Mouse (Mus musculus) heart, postnatal 0 days (tissue): ENCODE data around the gene Pitpnm2. TPM values are rescaled to one million over a fixed set of nuclear protein-coding genes. Genes with fewer than 3 reads are reported as not detected.

ENCODE experiments used
- ATAC-seq: fragments of 200-750 bp; cut with Nextera tagmentation; 2 replicates; pipeline ENCODE4 v1.8.0; 2017; ENCODE audit warnings: low read depth, moderate number of reproducible peaks, moderate library complexity; ENCODE audit not compliant: insufficient read depth
- DNase-seq: peaks from one replicate; pipeline ENCODE4 v3.0.0-alpha.2; 2016; ENCODE audit warnings: low spot score
- H3K27ac ChIP-seq: fragments of 300-500 bp; sonication (generic); 2 replicates; pipeline ENCODE4 v1.5.1; 2014; ENCODE audit warnings: low read depth, mild to moderate bottlenecking
- H3K27me3 ChIP-seq: fragments of 300-500 bp; sonication (generic); 2 replicates; pipeline ENCODE4 v1.6.1; 2014; ENCODE audit warnings: low read length, mixed read lengths; ENCODE audit not compliant: control insufficient read depth, insufficient read depth
- H3K36me3 ChIP-seq: fragments of 300-500 bp; sonication (generic); replicated peaks from 2 replicates; pipeline ENCODE4 v1.6.1; 2014; ENCODE audit warnings: low read length, mixed read lengths; ENCODE audit not compliant: control insufficient read depth, insufficient read depth
- H3K4me1 ChIP-seq: fragments of 300-500 bp; sonication (generic); 2 replicates; pipeline ENCODE4 v1.6.1; 2014; ENCODE audit warnings: antibody characterized with exemption; ENCODE audit not compliant: control insufficient read depth, insufficient read depth
- H3K4me2 ChIP-seq: fragments of 300-500 bp; sonication (generic); 2 replicates; pipeline ENCODE4 v1.6.1; 2014; ENCODE audit warnings: low read depth, mild to moderate bottlenecking, low read length, moderate library complexity
- H3K4me3 ChIP-seq: fragments of 300-500 bp; sonication (generic); 2 replicates; pipeline ENCODE4 v1.5.1; 2014; ENCODE audit warnings: low read depth, low read length
- H3K9ac ChIP-seq: fragments of 300-500 bp; sonication (generic); replicated peaks from 2 replicates; pipeline ENCODE4 v1.6.1; 2014; ENCODE audit warnings: low read depth, low read length, mixed read lengths
- H3K9me3 ChIP-seq: fragments of 300-500 bp; sonication (generic); replicated peaks from 2 replicates; pipeline ENCODE4 v1.6.1; 2016; ENCODE audit warnings: low read length; ENCODE audit not compliant: control insufficient read depth
- CTCF ChIP-seq: IDR thresholded peaks from 2 replicates; pipeline ENCODE4 v1.5.1; 2016; ENCODE audit warnings: antibody characterized with exemption, control low read depth, low read depth
- EP300 ChIP-seq: IDR thresholded peaks from 2 replicates; pipeline ENCODE4 v1.6.1; 2016; ENCODE audit warnings: antibody characterized with exemption, low read depth
- WGBS: fragments of 180-500 bp; shearing (Covaris S2); extraction: QIAGEN DNeasy Blood & Tissue Kit; methylation state at CpG from one replicate; pipeline ENCODE4 v1.1.7; 2014; 5-methylcytosine and 5-hydroxymethylcytosine counted together
- polyA plus RNA-seq: library from polyadenylated mRNA; unstranded; fragments of >200 nt; fragmentation: Nextera tagmentation; extraction: Ambion mirVana; gene quantifications from 2 replicates; pipeline ENCODE4 v1.2.1, GENCODE M21; 2015
- total RNA-seq: library from RNA; depleted of rRNA; stranded (reverse); fragments of >200 nt; gene quantifications from 2 replicates; pipeline ENCODE4 v1.2.3, GENCODE M21; 2014; ENCODE audit warnings: low replicate concordance

Gene Pitpnm2
- total and polyA plus RNA-seq, 2 experiments from 2014 or later: 3.2 to 17.1 TPM

GRCm38 (mm10) chr5:124266821-124267220 is 17.3 kb upstream of the Pitpnm2 start:
- Histone ChIP-seq H3K27ac (0 out of 2 replicates have a peak overlapping the region, but pooled peaks have one; percentile 4), H3K9ac (no peak overlapping the region), H3K4me2 (no peak overlapping the region), H3K27me3 (no peaks in the 10 kb centered on the region), H3K9me3 (no peaks in the 10 kb centered on the region), H3K4me3 (no peak overlapping the region), H3K4me1 (peaks cover 10% of the 10 kb centered on the region), H3K36me3 (peaks cover 38% of the 10 kb centered on the region)
- WGBS: 32% methylated on average over 6 of the region's 6 CpGs
- peak; percentile 27; the same call in 1 of the 2 replicates for ATAC-seq
- TF ChIP-seq EP300 (no peak), CTCF (no peak)
- DNase-seq: no peak

DNA sequence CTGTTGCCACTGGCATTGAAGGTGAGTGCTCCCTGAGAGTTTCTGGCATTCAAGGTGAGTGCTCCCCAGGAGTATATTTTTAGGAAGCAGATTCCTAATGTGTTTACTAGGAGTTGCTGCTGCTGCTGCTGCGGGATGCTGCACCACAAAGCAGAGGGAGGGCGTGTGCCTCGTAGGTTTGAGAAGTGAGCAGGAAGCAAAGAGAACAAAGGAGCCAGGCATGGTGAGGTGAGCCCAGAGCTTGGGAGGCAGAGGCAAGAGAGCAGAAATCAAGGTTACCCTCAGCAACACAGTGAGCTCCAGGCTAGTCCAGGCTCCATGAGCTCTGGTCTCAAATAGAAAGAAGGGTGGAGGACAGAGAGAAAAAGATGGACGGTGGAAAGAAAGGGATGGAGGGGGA is 13.7 kb upstream of the Pitpnm2 start:
- 66% methylated on average over 4 of the region's 4 CpGs for WGBS
- H3K4me1 ChIP-seq: peaks cover 10% of the 10 kb centered on the region
- no peak for TF ChIP-seq EP300
- H3K9me3 ChIP-seq: no peaks in the 10 kb centered on the region
- no peak overlapping the region for H3K4me2 ChIP-seq
- DNase-seq (no peak), ATAC-seq (no peak)
- H3K4me3 ChIP-seq: no peak overlapping the region
- peaks cover 38% of the 10 kb centered on the region for H3K36me3 ChIP-seq
- H3K27ac ChIP-seq: no peak overlapping the region
- H3K9ac ChIP-seq: no peak overlapping the region
- no peaks in the 10 kb centered on the region for H3K27me3 ChIP-seq

GRCm38 (mm10) chr5:124262090-124262489 is 12.5 kb upstream of the Pitpnm2 start:
- no peak for ATAC-seq
- Histone ChIP-seq H3K4me3 (no peak overlapping the region), H3K9me3 (no peaks in the 10 kb centered on the region), H3K9ac (no peak overlapping the region), H3K27me3 (no peaks in the 10 kb centered on the region), H3K4me1 (peaks cover 7% of the 10 kb centered on the region), H3K27ac (no peak overlapping the region), H3K4me2 (no peak overlapping the region), H3K36me3 (peaks cover 49% of the 10 kb centered on the region)
- WGBS: 85% methylated on average over 4 of the region's 4 CpGs
- DNase-seq: no peak
- no peak for TF ChIP-seq CTCF
- no peak for TF ChIP-seq EP300

GRCm38 (mm10) chr5:124259133-124259532 is 9.6 kb upstream of the Pitpnm2 start:
- ATAC-seq (no peak), DNase-seq (no peak)
- Histone ChIP-seq H3K9ac (no peak overlapping the region), H3K4me1 (no peaks in the 10 kb centered on the region), H3K9me3 (no peaks in the 10 kb centered on the region), H3K27me3 (no peaks in the 10 kb centered on the region), H3K4me2 (no peak overlapping the region), H3K27ac (no peak overlapping the region), H3K4me3 (no peak overlapping the region), H3K36me3 (peaks cover 49% of the 10 kb centered on the region)
- 51% methylated on average over 2 of the region's 2 CpGs for WGBS
- TF ChIP-seq EP300: no peak
- TF ChIP-seq CTCF: peak; percentile 34; the same call in 1 of the 2 replicates

GRCm38 (mm10) chr5:124258026-124258425 is 8.5 kb upstream of the Pitpnm2 start:
- WGBS: 97% methylated on average over 1 of the region's 1 CpGs
- Histone ChIP-seq H3K9me3 (no peaks in the 10 kb centered on the region), H3K27me3 (no peaks in the 10 kb centered on the region), H3K4me2 (no peak overlapping the region), H3K27ac (no peak overlapping the region), H3K9ac (no peak overlapping the region), H3K4me1 (no peaks in the 10 kb centered on the region), H3K4me3 (no peak overlapping the region), H3K36me3 (peaks cover 45% of the 10 kb centered on the region)
- no peak for ATAC-seq
- DNase-seq: no peak
- no peak for TF ChIP-seq EP300
- TF ChIP-seq CTCF: no peak

DNA sequence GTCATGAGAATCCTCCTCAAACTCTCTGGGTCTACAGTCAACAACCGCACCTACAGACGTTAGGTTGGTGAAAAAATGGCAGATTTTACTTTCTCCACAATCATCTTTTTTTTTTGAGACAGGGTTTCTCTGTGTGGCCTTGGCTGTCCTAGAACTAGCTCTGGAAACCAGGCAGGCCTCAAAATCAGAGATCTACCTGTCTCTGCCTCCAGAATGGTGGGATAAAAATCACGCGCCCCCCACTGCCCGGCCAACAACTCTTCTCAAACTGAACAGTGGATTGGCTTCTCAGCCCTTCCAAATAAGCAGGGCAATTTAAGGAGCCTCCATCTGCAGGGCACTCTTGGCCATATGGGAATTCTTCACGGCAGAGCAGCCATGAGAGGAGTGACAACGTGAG is 5.6 kb upstream of the Pitpnm2 start:
- Histone ChIP-seq H3K4me3 (no peak overlapping the region), H3K4me2 (no peak overlapping the region), H3K9me3 (no peaks in the 10 kb centered on the region), H3K27ac (no peak overlapping the region), H3K27me3 (no peaks in the 10 kb centered on the region), H3K9ac (no peak overlapping the region), H3K4me1 (peaks cover 3% of the 10 kb centered on the region; the same call in 1 of the 2 replicates), H3K36me3 (peaks cover 47% of the 10 kb centered on the region)
- WGBS: 90% methylated on average over 7 of the region's 7 CpGs
- no peak for TF ChIP-seq CTCF
- no peak for TF ChIP-seq EP300
- DNase-seq (no peak), ATAC-seq (no peak)
